Mouse (Mus musculus) fibroblast of lung, adult 2 months (primary cell): Measurements from ENCODE around the gene Gm20388.
"Not testable (repeated sequence)": the region's sequence is repeated elsewhere in the genome, so short reads cannot be mapped to it uniquely, and the experiment has no call there.

ENCODE experiments used
- DNase-seq: peaks from one replicate; pipeline ENCODE4 v3.0.0-alpha.2; 2011; ENCODE audit warnings: low read depth

The Gm20388 gene

GRCm38 (mm10) chr8:120779106-120779505 lies 868.5 kb downstream of the Gm20388 start:
- DNase-seq = no peak

GRCm38 (mm10) chr8:120783781-120784180 lies 873.1 kb downstream of the Gm20388 start:
- DNase-seq = no peak

- DNase-seq = no peak
Observed at GRCm38 (mm10) chr8:120786753-120787152, 876.1 kb downstream of the Gm20388 start.

- no peak for DNase-seq
Observed at GRCm38 (mm10) chr8:120787631-120788030, 877.0 kb downstream of the Gm20388 start.

GRCm38 (mm10) chr8:120792710-120793109 lies 882.1 kb downstream of the Gm20388 start:
- DNase-seq = no peak

GRCm38 (mm10) chr8:120795944-120796635 lies 885.4 kb downstream of the Gm20388 start:
- DNase-seq = peak; percentile 35

GRCm38 (mm10) chr8:120797019-120797727 lies 886.5 kb downstream of the Gm20388 start:
- no peak for DNase-seq

GRCm38 (mm10) chr8:120800308-120800865 lies 889.7 kb downstream of the Gm20388 start:
- no peak for DNase-seq

- DNase-seq = not testable (repeated sequence)
Observed at GRCm38 (mm10) chr8:120803661-120804375, 893.2 kb downstream of the Gm20388 start.

GRCm38 (mm10) chr8:120804741-120805140 lies 894.1 kb downstream of the Gm20388 start:
- DNase-seq = no peak

GRCm38 (mm10) chr8:120806780-120807264 lies 896.2 kb downstream of the Gm20388 start:
- DNase-seq = no peak

GRCm38 (mm10) chr8:120807719-120808118 lies 897.1 kb downstream of the Gm20388 start:
- no peak for DNase-seq

- no peak for DNase-seq
Observed at GRCm38 (mm10) chr8:120809050-120809449, 898.4 kb downstream of the Gm20388 start.

GRCm38 (mm10) chr8:120811953-120812352 lies 901.3 kb downstream of the Gm20388 start:
- no peak for DNase-seq

GRCm38 (mm10) chr8:120813028-120813427 lies 902.4 kb downstream of the Gm20388 start:
- no peak for DNase-seq

- no peak for DNase-seq
Observed at GRCm38 (mm10) chr8:120813839-120814238, 903.2 kb downstream of the Gm20388 start.

GRCm38 (mm10) chr8:120816371-120816770 lies 905.7 kb downstream of the Gm20388 start:
- no peak for DNase-seq

- DNase-seq = no peak
Observed at GRCm38 (mm10) chr8:120819906-120820305, 909.3 kb downstream of the Gm20388 start.

- DNase-seq = peak; percentile 17
Observed at GRCm38 (mm10) chr8:120821399-120822170, 910.9 kb downstream of the Gm20388 start.

- no peak for DNase-seq
Observed at GRCm38 (mm10) chr8:120823331-120823730, 912.7 kb downstream of the Gm20388 start.

- no peak for DNase-seq
Observed at GRCm38 (mm10) chr8:120823887-120824286, 913.2 kb downstream of the Gm20388 start.

GRCm38 (mm10) chr8:120824638-120825037 lies 914.0 kb downstream of the Gm20388 start:
- DNase-seq = no peak
